Mouse (Mus musculus): ENCODE measurements around the gene Prrt4.
A peak's percentile ranks its signal among the peaks of the same experiment; 100 is the strongest.

DNA sequence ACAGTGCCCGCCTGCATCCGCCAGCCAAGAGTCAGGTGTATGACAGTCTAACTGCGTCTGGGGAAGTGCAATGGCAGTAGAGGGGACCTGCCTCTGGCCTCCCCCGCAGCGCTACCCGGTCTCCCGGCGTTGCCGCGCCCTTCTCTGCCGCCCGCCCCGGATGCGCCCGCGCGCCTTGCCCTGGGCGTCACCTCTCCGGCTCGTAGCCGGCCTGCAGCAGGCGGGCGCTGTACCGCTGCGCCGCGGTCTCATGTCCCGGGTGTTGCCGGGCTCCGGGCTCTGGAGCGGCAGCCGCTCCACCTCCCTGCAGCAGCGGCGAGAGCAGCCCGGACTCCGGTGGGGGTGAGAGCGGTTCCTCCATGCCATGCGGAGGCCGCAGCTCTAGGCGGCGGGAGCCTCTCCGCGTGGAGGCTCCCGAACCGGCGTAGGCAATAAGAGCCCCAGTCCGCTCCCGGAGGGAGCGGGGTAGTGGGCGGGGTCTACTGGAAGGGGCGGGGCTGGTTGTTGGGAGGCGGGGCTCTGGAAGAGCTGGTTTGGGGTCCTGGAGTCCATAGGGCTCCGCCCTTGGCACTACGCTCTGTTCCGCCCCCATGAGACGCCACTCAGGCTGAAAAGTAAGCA, 36.6 kb upstream of the Prrt4 start, which contains the start of gene Impdh1:
- TF ChIP-seq EP300 (optimal IDR thresholded peaks at IDR 0.05) = no peak
- peak; percentile 14; the same call in 1 of the 2 replicates for TF ChIP-seq CTCF (IDR thresholded peaks at IDR 0.05; ENCODE audit: low read depth)

All from stomach, postnatal 0 days (tissue).